Mouse (Mus musculus): ENCODE data around the gene Utrn.

Utrn gene

GRCm38 (mm10) chr10:12798248-12798647 lies 70.9 kb downstream of the Utrn start:
- no peak for DNase-seq (ENCODE audit: low read depth, low spot score)

GRCm38 (mm10) chr10:12796510-12796840 lies 72.7 kb downstream of the Utrn start:
- no peak for DNase-seq (ENCODE audit: low read depth, low spot score)

- DNase-seq (ENCODE audit: low read depth, low spot score) = no peak
Measured at GRCm38 (mm10) chr10:12795796-12796509, 73.2 kb downstream of the Utrn start.

- no peak for DNase-seq (ENCODE audit: low read depth, low spot score)
Measured at GRCm38 (mm10) chr10:12792049-12792448, 77.1 kb downstream of the Utrn start.

GRCm38 (mm10) chr10:12790881-12791280 lies 78.3 kb downstream of the Utrn start:
- no peak for DNase-seq (ENCODE audit: low read depth, low spot score)

- DNase-seq (ENCODE audit: low read depth, low spot score) = no peak
Measured at GRCm38 (mm10) chr10:12788529-12788928, 80.6 kb downstream of the Utrn start.

GRCm38 (mm10) chr10:12787965-12788364 lies 81.2 kb downstream of the Utrn start:
- no peak for DNase-seq (ENCODE audit: low read depth, low spot score)

- DNase-seq (ENCODE audit: low read depth, low spot score) = no peak
Measured at GRCm38 (mm10) chr10:12785299-12785698, 83.9 kb downstream of the Utrn start.

GRCm38 (mm10) chr10:12781381-12781907 lies 87.7 kb downstream of the Utrn start:
- DNase-seq (ENCODE audit: low read depth, low spot score) = no peak

GRCm38 (mm10) chr10:12773178-12773577 lies 96.0 kb downstream of the Utrn start:
- DNase-seq (ENCODE audit: low read depth, low spot score) = no peak

GRCm38 (mm10) chr10:12771511-12771910 lies 97.7 kb downstream of the Utrn start:
- no peak for DNase-seq (ENCODE audit: low read depth, low spot score)

- no peak for DNase-seq (ENCODE audit: low read depth, low spot score)
Measured at GRCm38 (mm10) chr10:12762668-12763067, 106.5 kb downstream of the Utrn start.

GRCm38 (mm10) chr10:12758702-12758988 lies 110.5 kb downstream of the Utrn start:
- DNase-seq (ENCODE audit: low read depth, low spot score) = no peak

GRCm38 (mm10) chr10:12757943-12758701 lies 111.0 kb downstream of the Utrn start:
- no peak for DNase-seq (ENCODE audit: low read depth, low spot score)

GRCm38 (mm10) chr10:12756692-12757091 lies 112.5 kb downstream of the Utrn start:
- DNase-seq (ENCODE audit: low read depth, low spot score) = no peak

GRCm38 (mm10) chr10:12754911-12755310 lies 114.3 kb downstream of the Utrn start:
- no peak for DNase-seq (ENCODE audit: low read depth, low spot score)

GRCm38 (mm10) chr10:12754166-12754565 lies 115.0 kb downstream of the Utrn start:
- DNase-seq (ENCODE audit: low read depth, low spot score) = no peak

- DNase-seq (ENCODE audit: low read depth, low spot score) = no peak
Measured at GRCm38 (mm10) chr10:12743717-12744116, 125.4 kb downstream of the Utrn start.

- DNase-seq (ENCODE audit: low read depth, low spot score) = no peak
Measured at GRCm38 (mm10) chr10:12739302-12739987, 129.7 kb downstream of the Utrn start.

GRCm38 (mm10) chr10:12737926-12738325 lies 131.2 kb downstream of the Utrn start:
- no peak for DNase-seq (ENCODE audit: low read depth, low spot score)

GRCm38 (mm10) chr10:12736861-12737835 lies 132.0 kb downstream of the Utrn start:
- DNase-seq (ENCODE audit: low read depth, low spot score) = no peak

Data from telencephalon, adult 2 months (tissue).